Mouse (Mus musculus) myocyte (in vitro differentiated cells): Measurements from ENCODE around the gene Tjp1. TPM values are rescaled to one million over a fixed set of nuclear protein-coding genes. Genes with fewer than 3 reads are reported as not detected.
A peak's percentile ranks its signal among the peaks of the same experiment; 100 is the strongest.

Source experiments
- H3K27me3 ChIP-seq: one replicate; pipeline ENCODE4 v1.6.1; 2011; ENCODE audit not compliant: control insufficient read depth, insufficient read depth, insufficient read length
- H3K36me3 ChIP-seq: one replicate; pipeline ENCODE4 v1.6.1; 2011; ENCODE audit not compliant: control insufficient read depth, insufficient read depth
- H3K4me2 ChIP-seq: one replicate; pipeline ENCODE4 v1.6.1; 2011; ENCODE audit warnings: low read depth, control low read depth
- H3K4me3 ChIP-seq: one replicate; pipeline ENCODE4 v1.5.1; 2011; ENCODE audit warnings: mild to moderate bottlenecking, control low read depth, moderate library complexity
- H3K79me2 ChIP-seq: one replicate; pipeline ENCODE4 v1.6.1; 2011; ENCODE audit not compliant: control insufficient read depth, insufficient read depth
- H3ac ChIP-seq: one replicate; pipeline ENCODE4 v1.6.1; 2011; ENCODE audit not compliant: control insufficient read depth, insufficient read length
- CEBPB ChIP-seq: IDR thresholded peaks from 2 replicates; pipeline ENCODE4 v1.6.1; 2011; ENCODE audit warnings: mild to moderate bottlenecking, moderate library complexity; ENCODE audit not compliant: poor library complexity, insufficient read depth, severe bottlenecking
- E2F4 ChIP-seq: IDR thresholded peaks from one replicate; pipeline ENCODE4 v1.6.1; 2011; ENCODE audit warnings: mild to moderate bottlenecking, control low read depth, moderate library complexity; ENCODE audit not compliant: insufficient read depth
- MAX ChIP-seq: IDR thresholded peaks from one replicate; pipeline ENCODE4 v1.6.1; 2011; ENCODE audit warnings: low read depth, mild to moderate bottlenecking, control low read depth
- MYOD1 ChIP-seq, 3 experiments: IDR thresholded peaks; one replicate each; pipeline ENCODE4 v1.6.1; 2011; ENCODE audit warnings: control low read depth in 2 of 3, low read depth in 2 of 3, mild to moderate bottlenecking in 2 of 3, moderate library complexity in 1 of 3; ENCODE audit not compliant: insufficient read length in 2 of 3, control insufficient read depth in 1 of 3
- MYOG ChIP-seq, 3 experiments: IDR thresholded peaks; one replicate each; pipeline ENCODE4 v1.6.1; 2011; ENCODE audit warnings: control low read depth in 2 of 3, low read depth in 2 of 3, mild to moderate bottlenecking in 2 of 3; ENCODE audit not compliant: insufficient read length in 2 of 3, control insufficient read depth in 1 of 3, insufficient read depth in 1 of 3
- POLR2A ChIP-seq: IDR thresholded peaks from one replicate; pipeline ENCODE4 v1.6.1; 2011; ENCODE audit warnings: low read depth, mild to moderate bottlenecking, control low read depth, moderate library complexity; ENCODE audit not compliant: insufficient read length
- POLR2AphosphoS2 ChIP-seq: IDR thresholded peaks from one replicate; pipeline ENCODE4 v1.6.1; 2011; ENCODE audit warnings: low read depth, control low read depth; ENCODE audit not compliant: insufficient read length
- REST ChIP-seq: IDR thresholded peaks from one replicate; pipeline ENCODE4 v1.6.1; 2011; ENCODE audit warnings: mild to moderate bottlenecking, control low read depth, moderate library complexity; ENCODE audit not compliant: insufficient read depth, insufficient read length
- SRF ChIP-seq: IDR thresholded peaks from one replicate; pipeline ENCODE4 v1.6.1; 2011; ENCODE audit warnings: low read depth; ENCODE audit not compliant: control insufficient read depth, insufficient read length
- TCF12 ChIP-seq: IDR thresholded peaks from one replicate; pipeline ENCODE4 v1.6.1; 2011; ENCODE audit warnings: mild to moderate bottlenecking, control low read depth; ENCODE audit not compliant: poor library complexity, insufficient read depth, severe bottlenecking
- TCF3 ChIP-seq: IDR thresholded peaks from one replicate; pipeline ENCODE4 v1.6.1; 2011; ENCODE audit warnings: low read depth, control low read depth; ENCODE audit not compliant: insufficient read length
- USF1 ChIP-seq: IDR thresholded peaks from one replicate; pipeline ENCODE4 v1.6.1; 2011; ENCODE audit warnings: low read depth, mild to moderate bottlenecking, control low read depth, moderate library complexity
- polyA plus RNA-seq: library from polyadenylated mRNA; unstranded; fragments of >200 nt; fragmentation: generic; extraction: Trizol; gene quantifications from one replicate; pipeline ENCODE4 v1.2.1, GENCODE M21; 2012; ENCODE audit warnings: missing spikeins

Gene Tjp1
- polyA plus RNA-seq, 1 experiment: 24.3 TPM

DNA sequence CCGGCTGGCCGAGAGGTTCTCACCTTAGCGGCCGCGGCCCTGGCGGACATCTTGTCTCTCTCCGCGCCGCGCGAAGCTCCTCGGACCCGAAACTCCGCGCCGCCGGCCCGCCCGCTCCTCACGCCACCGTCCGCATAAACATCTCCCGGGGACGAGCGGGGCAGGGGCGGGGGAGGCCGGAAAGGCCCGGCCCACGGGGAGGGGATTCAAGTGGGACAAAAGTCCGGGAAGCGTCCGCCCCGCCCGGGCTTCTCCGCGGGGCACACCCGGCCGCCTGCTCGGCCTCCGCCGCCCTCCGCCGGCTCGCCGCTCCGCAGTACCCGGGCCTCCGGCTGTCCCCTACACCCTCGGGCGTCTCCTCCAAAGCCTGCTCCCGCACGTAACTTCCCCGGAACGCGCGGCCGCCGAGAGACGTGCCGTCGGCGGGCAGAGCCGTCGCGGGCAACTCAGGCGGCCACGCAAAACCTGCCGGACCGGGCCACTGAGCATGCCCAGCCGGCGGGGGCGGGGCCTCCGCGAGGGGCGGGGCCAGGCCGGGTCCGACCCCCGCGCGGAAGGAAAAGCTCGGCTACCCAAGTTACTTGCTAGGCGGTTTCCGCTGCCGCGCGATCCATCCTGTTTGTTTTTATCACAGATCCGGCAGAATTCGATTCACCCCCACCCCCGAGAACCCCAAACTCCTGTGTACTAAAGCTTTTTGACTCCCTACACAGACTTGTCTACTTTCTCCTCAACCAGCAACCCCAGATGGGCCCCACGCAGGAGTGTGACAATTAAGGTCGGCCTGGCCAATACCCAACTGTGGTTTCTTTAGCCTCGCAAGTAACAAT is 156.6 kb downstream of the Tjp1 start:
- Histone ChIP-seq H3K27me3 (no peaks in the 10 kb centered on the region), H3ac (peak overlapping the region; percentile 69), H3K36me3 (no peaks in the 10 kb centered on the region), H3K4me2 (peak overlapping the region; percentile 94), H3K4me3 (peak overlapping the region; percentile 37), H3K79me2 (peaks cover 44% of the 10 kb centered on the region)
- TF ChIP-seq MAX (no peak), POLR2A (peak; percentile 94), USF1 (no peak), POLR2AphosphoS2 (peak; percentile 73), MYOG (IDR thresholded peaks at IDR 0.05; ENCODE audit: control insufficient read depth in 1 of 3, insufficient read depth in 1 of 3, insufficient read length in 2 of 3, low read depth in 2 of 3) (peak in 1 of 3 experiments; percentile 5), MYOD1 (IDR thresholded peaks at IDR 0.05; ENCODE audit: control insufficient read depth in 1 of 3, insufficient read length in 2 of 3, low read depth in 2 of 3) (peak in 1 of 3 experiments; percentile 3), TCF3 (no peak)

DNA sequence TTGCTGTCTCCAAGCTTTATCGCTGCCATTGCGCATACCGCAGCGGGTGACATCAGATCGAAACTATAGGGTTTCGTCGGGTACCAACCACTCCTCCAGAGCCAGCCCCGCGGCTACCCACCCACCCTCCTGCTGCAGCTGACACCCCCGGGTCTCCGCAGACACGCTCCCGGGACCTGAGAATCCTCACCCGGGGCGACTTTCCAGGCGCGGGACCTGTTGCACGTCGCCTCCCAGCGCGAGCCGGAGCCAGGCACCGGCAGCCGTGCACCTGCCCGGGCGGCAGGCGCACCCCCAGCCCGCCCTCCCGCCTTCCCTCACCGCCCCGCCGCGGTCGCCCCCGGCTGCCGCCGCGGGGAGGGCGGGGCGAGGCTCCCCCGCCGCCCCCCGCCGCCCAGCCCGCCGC is 157.2 kb downstream of the Tjp1 start:
- H3K4me2 ChIP-seq: peak overlapping the region; percentile 92
- no peaks in the 10 kb centered on the region for H3K27me3 ChIP-seq
- H3K4me3 ChIP-seq: peak overlapping the region; percentile 37
- no peaks in the 10 kb centered on the region for H3K36me3 ChIP-seq
- H3K79me2 ChIP-seq: peaks cover 50% of the 10 kb centered on the region
- peak in 1 of 3 experiments; percentile 58 for TF ChIP-seq MYOD1 (IDR thresholded peaks at IDR 0.05; ENCODE audit: control insufficient read depth in 1 of 3, insufficient read length in 2 of 3, low read depth in 2 of 3)
- no peak for TF ChIP-seq E2F4
- TF ChIP-seq CEBPB: no peak
- TF ChIP-seq REST: no peak
- H3ac ChIP-seq: peak overlapping the region; percentile 69

DNA sequence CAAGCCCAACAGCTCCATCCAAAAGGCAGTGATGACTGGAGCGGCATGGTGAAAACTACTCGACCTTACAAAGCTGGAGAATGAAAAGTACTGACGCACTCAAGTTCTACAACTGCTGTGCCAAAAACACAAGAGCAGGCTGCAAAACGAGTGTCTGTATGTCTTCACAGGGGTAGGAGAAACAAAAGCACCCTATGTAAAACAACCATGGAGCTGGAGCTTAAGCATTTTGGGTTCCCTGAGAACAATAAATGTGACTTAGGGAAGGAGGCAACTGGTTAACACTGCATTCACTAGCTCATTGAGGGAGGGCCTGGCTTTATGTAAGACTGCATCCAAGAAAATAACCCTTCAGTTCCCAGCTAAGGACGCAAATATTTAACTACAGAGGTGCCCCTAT is 158.5 kb downstream of the Tjp1 start:
- Histone ChIP-seq H3K27me3 (no peaks in the 10 kb centered on the region), H3K4me3 (peak overlapping the region; percentile 37), H3ac (no peak overlapping the region), H3K36me3 (no peaks in the 10 kb centered on the region), H3K4me2 (peak overlapping the region; percentile 92), H3K79me2 (peaks cover 63% of the 10 kb centered on the region)
- TF ChIP-seq SRF (no peak), MAX (no peak), POLR2AphosphoS2 (no peak), TCF12 (no peak)

- Histone ChIP-seq H3K4me3 (no peak overlapping the region), H3K79me2 (peaks cover 78% of the 10 kb centered on the region), H3K4me2 (peak overlapping the region; percentile 92), H3K27me3 (no peaks in the 10 kb centered on the region), H3ac (no peak overlapping the region), H3K36me3 (no peaks in the 10 kb centered on the region)
- peak; percentile 43; the same call in 1 of the 2 replicates for TF ChIP-seq CEBPB
- TF ChIP-seq MAX: no peak
- TF ChIP-seq POLR2A: no peak
- TF ChIP-seq SRF: no peak
- no peak for TF ChIP-seq TCF3
- TF ChIP-seq REST: no peak
These were observed 160.0 kb downstream of the Tjp1 start for GRCm38 (mm10) chr7:65367386-65368245.

GRCm38 (mm10) chr7:65366153-65366552 is 161.4 kb downstream of the Tjp1 start:
- Histone ChIP-seq H3K4me3 (no peak overlapping the region), H3K27me3 (no peaks in the 10 kb centered on the region), H3ac (no peak overlapping the region), H3K79me2 (peaks cover 92% of the 10 kb centered on the region), H3K36me3 (no peaks in the 10 kb centered on the region), H3K4me2 (no peak overlapping the region)
- TF ChIP-seq SRF: no peak
- TF ChIP-seq E2F4: no peak
- TF ChIP-seq REST: no peak
- no peak for TF ChIP-seq USF1
- no peak for TF ChIP-seq MAX
- TF ChIP-seq TCF12: no peak
- TF ChIP-seq MYOG (IDR thresholded peaks at IDR 0.05; ENCODE audit: control insufficient read depth in 1 of 3, insufficient read depth in 1 of 3, insufficient read length in 2 of 3, low read depth in 2 of 3): no peak
- no peak for TF ChIP-seq TCF3
- no peak for TF ChIP-seq POLR2A
- TF ChIP-seq POLR2AphosphoS2: no peak
- TF ChIP-seq MYOD1 (IDR thresholded peaks at IDR 0.05; ENCODE audit: control insufficient read depth in 1 of 3, insufficient read length in 2 of 3, low read depth in 2 of 3): no peak
- no peak for TF ChIP-seq CEBPB
